Mouse (Mus musculus): ENCODE measurements at regions not wholly inside any gene's neighbourhood (a gene's known extent, or its start where the extent isn't known, plus 50 kb on each side); places are given as distances from the start of the nearest gene placed in this dataset.
A peak's percentile ranks its signal among the peaks of the same experiment; 100 is the strongest.
"Not testable (repeated sequence)": the region's sequence is repeated elsewhere in the genome, so short reads cannot be mapped to it uniquely, and the experiment has no call there.

DNA sequence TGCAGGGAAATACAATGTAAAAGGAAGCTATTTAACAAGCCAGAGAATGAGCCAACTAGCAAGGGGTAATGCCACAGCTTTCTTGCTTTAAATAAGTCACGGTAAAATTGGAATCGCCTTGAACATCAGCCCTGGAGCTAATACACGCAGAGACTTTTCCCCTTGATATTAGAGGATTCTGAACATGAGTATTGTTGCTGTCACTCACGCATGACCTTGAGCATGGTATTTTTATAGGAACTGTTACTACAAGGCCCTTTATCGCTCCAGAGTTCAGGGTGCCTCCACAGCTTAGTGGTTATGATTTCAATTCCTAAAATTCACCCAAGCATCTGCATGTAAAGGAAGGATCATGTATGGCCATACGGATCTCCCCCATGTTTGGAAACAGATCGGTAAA is 161.7 kb downstream of the Vegfc start:
- DNase-seq (ENCODE audit: low spot score); H3K36me3 ChIP-seq (replicated peaks; ENCODE audit: control insufficient read depth, insufficient read depth, low read length); H3K9me3 ChIP-seq (replicated peaks; ENCODE audit: control insufficient read depth, low read length); H3K4me1 ChIP-seq (ENCODE audit: control insufficient read depth, insufficient read depth); H3K4me2 ChIP-seq (ENCODE audit: low read depth, low read length); H3K9ac ChIP-seq (replicated peaks; ENCODE audit: low read depth, low read length); H3K27ac ChIP-seq (ENCODE audit: low read depth); ATAC-seq (ENCODE audit: insufficient read depth, low read depth); H3K4me3 ChIP-seq (ENCODE audit: low read depth, low read length); H3K27me3 ChIP-seq (ENCODE audit: control insufficient read depth, insufficient read depth, low read length): not testable (repeated sequence)
- 93% methylated on average over 7 of the region's 7 CpGs for WGBS

DNA sequence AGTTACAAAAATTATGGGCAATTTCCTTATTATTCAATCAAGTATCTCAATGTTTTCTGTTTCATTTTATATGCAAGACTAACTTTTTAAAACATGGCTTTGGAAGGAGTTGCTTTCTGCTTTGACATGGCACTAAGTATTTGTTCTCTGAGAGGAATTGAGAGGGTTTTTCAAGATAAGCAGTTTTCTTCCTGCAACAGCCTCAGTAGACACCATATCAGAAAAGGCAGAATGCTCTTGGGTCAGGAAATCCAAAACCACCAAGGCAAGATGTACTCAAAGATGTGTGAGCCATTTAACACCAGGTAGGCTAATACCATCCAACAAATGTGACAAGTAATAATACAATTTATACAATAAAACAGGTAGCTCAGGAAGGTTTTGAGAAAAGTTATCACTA is 178.0 kb downstream of the Vegfc start:
- H3K4me2 ChIP-seq (ENCODE audit: low read depth, low read length), result no peak overlapping the region
- no peak for ATAC-seq (ENCODE audit: insufficient read depth, low read depth)
- DNase-seq (ENCODE audit: low spot score), result no peak
- H3K9ac ChIP-seq (replicated peaks; ENCODE audit: low read depth, low read length), result no peak overlapping the region
- TF ChIP-seq EP300 (IDR thresholded peaks at IDR 0.05; ENCODE audit: low read depth) (no peak), CTCF (IDR thresholded peaks at IDR 0.05; ENCODE audit: low read depth) (no peak)
- H3K4me3 ChIP-seq (ENCODE audit: low read depth, low read length), result no peak overlapping the region
- H3K27me3 ChIP-seq (ENCODE audit: control insufficient read depth, insufficient read depth, low read length), result no peaks in the 10 kb centered on the region
- H3K4me1 ChIP-seq (ENCODE audit: control insufficient read depth, insufficient read depth), result no peaks in the 10 kb centered on the region
- H3K36me3 ChIP-seq (replicated peaks; ENCODE audit: control insufficient read depth, insufficient read depth, low read length), result no peaks in the 10 kb centered on the region
- no peaks in the 10 kb centered on the region for H3K9me3 ChIP-seq (replicated peaks; ENCODE audit: control insufficient read depth, low read length)
- no peak overlapping the region for H3K27ac ChIP-seq (ENCODE audit: low read depth)

DNA sequence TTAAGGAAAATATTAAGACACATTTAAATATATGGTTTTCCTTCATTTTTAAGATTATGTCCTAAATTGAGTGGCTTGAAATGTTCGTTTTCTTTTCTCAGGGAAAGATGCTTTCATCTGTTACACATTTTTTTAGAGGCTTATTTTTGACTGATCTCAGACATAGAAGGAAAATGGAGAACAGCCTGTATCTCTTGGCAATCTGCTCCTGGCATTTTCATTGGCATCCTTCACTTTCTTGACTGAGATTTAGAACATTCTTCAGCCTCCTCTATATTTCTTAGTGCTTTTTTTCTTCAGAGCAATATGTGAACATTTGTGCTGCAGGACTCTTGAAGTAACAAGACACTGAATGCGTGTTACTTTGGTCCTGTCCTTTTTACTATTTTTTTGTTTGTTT is 192.7 kb downstream of the Vegfc start:
- 78% methylated on average over 2 of the region's 2 CpGs for WGBS
- H3K36me3 ChIP-seq (replicated peaks; ENCODE audit: control insufficient read depth, insufficient read depth, low read length), result no peaks in the 10 kb centered on the region
- no peak overlapping the region for H3K4me3 ChIP-seq (ENCODE audit: low read depth, low read length)
- no peak for TF ChIP-seq EP300 (IDR thresholded peaks at IDR 0.05; ENCODE audit: low read depth)
- no peak for TF ChIP-seq CTCF (IDR thresholded peaks at IDR 0.05; ENCODE audit: low read depth)
- H3K27me3 ChIP-seq (ENCODE audit: control insufficient read depth, insufficient read depth, low read length), result no peaks in the 10 kb centered on the region
- no peak overlapping the region for H3K4me2 ChIP-seq (ENCODE audit: low read depth, low read length)
- no peaks in the 10 kb centered on the region for H3K9me3 ChIP-seq (replicated peaks; ENCODE audit: control insufficient read depth, low read length)
- no peak overlapping the region for H3K9ac ChIP-seq (replicated peaks; ENCODE audit: low read depth, low read length)
- H3K4me1 ChIP-seq (ENCODE audit: control insufficient read depth, insufficient read depth), result no peaks in the 10 kb centered on the region
- H3K27ac ChIP-seq (ENCODE audit: low read depth), result no peak overlapping the region
- DNase-seq (ENCODE audit: low spot score) (no peak), ATAC-seq (ENCODE audit: insufficient read depth, low read depth) (no peak)

DNA sequence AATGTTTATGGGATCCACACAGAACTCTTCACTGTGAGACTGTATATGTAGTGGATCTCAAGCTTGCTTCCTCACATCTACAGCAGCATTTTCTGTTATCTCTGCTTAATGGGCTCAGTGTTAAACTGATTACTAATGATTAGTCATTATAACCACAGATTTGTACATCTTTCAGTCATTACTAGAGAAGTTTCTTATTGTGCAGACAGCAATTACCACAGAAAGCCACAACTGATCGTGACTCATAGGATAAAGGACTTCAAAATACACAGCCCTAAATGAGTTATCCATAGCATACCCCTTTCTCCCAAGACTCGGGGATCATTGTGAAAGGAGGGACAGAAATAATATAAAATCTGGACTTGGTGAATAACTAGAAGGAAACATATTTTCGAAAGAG is 195.7 kb downstream of the Vegfc start:
- 78% methylated on average over 3 of the region's 3 CpGs for WGBS
- Histone ChIP-seq H3K9ac (replicated peaks; ENCODE audit: low read depth, low read length) (no peak overlapping the region), H3K4me2 (ENCODE audit: low read depth, low read length) (no peak overlapping the region), H3K4me3 (ENCODE audit: low read depth, low read length) (no peak overlapping the region), H3K9me3 (replicated peaks; ENCODE audit: control insufficient read depth, low read length) (no peaks in the 10 kb centered on the region), H3K4me1 (ENCODE audit: control insufficient read depth, insufficient read depth) (no peaks in the 10 kb centered on the region), H3K27me3 (ENCODE audit: control insufficient read depth, insufficient read depth, low read length) (no peaks in the 10 kb centered on the region), H3K36me3 (replicated peaks; ENCODE audit: control insufficient read depth, insufficient read depth, low read length) (no peaks in the 10 kb centered on the region), H3K27ac (ENCODE audit: low read depth) (no peak overlapping the region)
- no peak for ATAC-seq (ENCODE audit: insufficient read depth, low read depth)
- TF ChIP-seq CTCF (IDR thresholded peaks at IDR 0.05; ENCODE audit: low read depth), result no peak
- no peak for TF ChIP-seq EP300 (IDR thresholded peaks at IDR 0.05; ENCODE audit: low read depth)
- DNase-seq (ENCODE audit: low spot score), result no peak

DNA sequence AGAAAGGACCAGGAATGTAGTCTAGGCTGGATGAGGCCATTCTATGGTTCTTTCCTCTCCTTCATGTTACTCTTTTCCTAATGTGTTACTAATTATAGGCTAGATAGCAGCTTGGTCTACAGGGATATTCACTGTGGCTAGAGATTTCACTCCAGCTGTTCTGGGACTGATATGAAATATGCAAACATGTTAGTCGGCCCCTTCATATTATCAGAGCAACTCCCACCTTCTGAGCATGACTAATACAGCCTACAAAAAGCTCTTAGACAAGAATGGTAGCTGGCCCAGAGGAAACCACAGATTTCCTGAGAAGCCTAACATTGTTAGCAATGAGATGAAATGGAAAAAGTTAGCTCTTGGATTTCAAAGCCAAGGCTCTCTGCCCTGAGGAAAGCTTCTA is 198.1 kb downstream of the Vegfc start:
- WGBS, result 6% methylated on average over 1 of the region's 1 CpGs
- Histone ChIP-seq H3K4me2 (ENCODE audit: low read depth, low read length) (no peak overlapping the region), H3K4me3 (ENCODE audit: low read depth, low read length) (no peak overlapping the region), H3K27me3 (ENCODE audit: control insufficient read depth, insufficient read depth, low read length) (no peaks in the 10 kb centered on the region), H3K36me3 (replicated peaks; ENCODE audit: control insufficient read depth, insufficient read depth, low read length) (no peaks in the 10 kb centered on the region), H3K9ac (replicated peaks; ENCODE audit: low read depth, low read length) (no peak overlapping the region), H3K27ac (ENCODE audit: low read depth) (0 out of 2 replicates have a peak overlapping the region, but pooled peaks have one; percentile 26), H3K4me1 (ENCODE audit: control insufficient read depth, insufficient read depth) (no peaks in the 10 kb centered on the region), H3K9me3 (replicated peaks; ENCODE audit: control insufficient read depth, low read length) (no peaks in the 10 kb centered on the region)
- ATAC-seq (ENCODE audit: insufficient read depth, low read depth) (peak; percentile 63; the same call in 1 of the 2 replicates), DNase-seq (ENCODE audit: low spot score) (peak; percentile 36)
- TF ChIP-seq EP300 (IDR thresholded peaks at IDR 0.05; ENCODE audit: low read depth) (no peak), CTCF (IDR thresholded peaks at IDR 0.05; ENCODE audit: low read depth) (no peak)

All from heart, postnatal 0 days (tissue).